Mouse (Mus musculus) forebrain, postnatal 0 days (tissue): ENCODE measurements around the gene Lrrc42. TPM values are rescaled to one million over a fixed set of nuclear protein-coding genes. Genes with fewer than 3 reads are reported as not detected.

Source experiments
- ATAC-seq: fragments of 200-750 bp; cut with Nextera tagmentation; 2 replicates; pipeline ENCODE4 v1.8.0; 2017; ENCODE audit warnings: mild to moderate bottlenecking, moderate library complexity
- DNase-seq: peaks from one replicate; pipeline ENCODE4 v3.0.0-alpha.2; 2015
- H3K27ac ChIP-seq: fragments of 300-500 bp; sonication (generic); 2 replicates; pipeline ENCODE4 v1.5.1; 2014; ENCODE audit warnings: low read depth, mild to moderate bottlenecking, antibody characterized with exemption, low read length, moderate library complexity, mixed read lengths
- H3K27me3 ChIP-seq: fragments of 300-500 bp; sonication (generic); 2 replicates; pipeline ENCODE4 v1.6.1; 2014; ENCODE audit warnings: mild to moderate bottlenecking, low read length, mixed read lengths; ENCODE audit not compliant: insufficient read depth
- H3K36me3 ChIP-seq: fragments of 300-500 bp; sonication (generic); 2 replicates; pipeline ENCODE4 v1.6.1; 2014; ENCODE audit warnings: mild to moderate bottlenecking, moderate library complexity; ENCODE audit not compliant: insufficient read depth
- H3K4me1 ChIP-seq: fragments of 300-500 bp; sonication (generic); 2 replicates; pipeline ENCODE4 v1.6.1; 2014; ENCODE audit warnings: antibody characterized with exemption; ENCODE audit not compliant: insufficient read depth
- H3K4me2 ChIP-seq: fragments of 300-500 bp; sonication (generic); 2 replicates; pipeline ENCODE4 v1.6.1; 2014; ENCODE audit warnings: low read depth, mild to moderate bottlenecking, moderate library complexity
- H3K4me3 ChIP-seq: fragments of 300-500 bp; sonication (generic); 2 replicates; pipeline ENCODE4 v1.5.1; 2014; ENCODE audit warnings: low read depth, low read length, mixed read lengths
- H3K9ac ChIP-seq: fragments of 300-500 bp; sonication (generic); 2 replicates; pipeline ENCODE4 v1.6.1; 2014; ENCODE audit warnings: mild to moderate bottlenecking
- H3K9me3 ChIP-seq: fragments of 300-500 bp; sonication (generic); 2 replicates; pipeline ENCODE4 v1.6.1; 2016; ENCODE audit warnings: low read length
- CTCF ChIP-seq: sonication (generic); IDR thresholded peaks from 2 replicates; pipeline ENCODE4 v1.5.1; 2016; ENCODE audit warnings: antibody characterized with exemption, control low read depth, low read depth
- WGBS: fragments of 180-500 bp; shearing (Covaris S2); extraction: QIAGEN DNeasy Blood & Tissue Kit; methylation state at CpG from one replicate; pipeline ENCODE4 v1.1.7; 2014; 5-methylcytosine and 5-hydroxymethylcytosine counted together
- polyA plus RNA-seq: library from polyadenylated mRNA; unstranded; fragments of >200 nt; fragmentation: Nextera tagmentation; extraction: Ambion mirVana; gene quantifications from 2 replicates; pipeline ENCODE4 v1.2.1, GENCODE M21; 2015
- total RNA-seq: library from RNA; depleted of rRNA; stranded (reverse); fragments of >200 nt; gene quantifications from 2 replicates; pipeline ENCODE4 v1.2.3, GENCODE M21; 2014; rRNA removed

The Lrrc42 gene
- total RNA-seq: 12.4 and 14.7 TPM in 2 replicates
- 27.9 and 36.4 TPM in 2 replicates for polyA plus RNA-seq

DNA sequence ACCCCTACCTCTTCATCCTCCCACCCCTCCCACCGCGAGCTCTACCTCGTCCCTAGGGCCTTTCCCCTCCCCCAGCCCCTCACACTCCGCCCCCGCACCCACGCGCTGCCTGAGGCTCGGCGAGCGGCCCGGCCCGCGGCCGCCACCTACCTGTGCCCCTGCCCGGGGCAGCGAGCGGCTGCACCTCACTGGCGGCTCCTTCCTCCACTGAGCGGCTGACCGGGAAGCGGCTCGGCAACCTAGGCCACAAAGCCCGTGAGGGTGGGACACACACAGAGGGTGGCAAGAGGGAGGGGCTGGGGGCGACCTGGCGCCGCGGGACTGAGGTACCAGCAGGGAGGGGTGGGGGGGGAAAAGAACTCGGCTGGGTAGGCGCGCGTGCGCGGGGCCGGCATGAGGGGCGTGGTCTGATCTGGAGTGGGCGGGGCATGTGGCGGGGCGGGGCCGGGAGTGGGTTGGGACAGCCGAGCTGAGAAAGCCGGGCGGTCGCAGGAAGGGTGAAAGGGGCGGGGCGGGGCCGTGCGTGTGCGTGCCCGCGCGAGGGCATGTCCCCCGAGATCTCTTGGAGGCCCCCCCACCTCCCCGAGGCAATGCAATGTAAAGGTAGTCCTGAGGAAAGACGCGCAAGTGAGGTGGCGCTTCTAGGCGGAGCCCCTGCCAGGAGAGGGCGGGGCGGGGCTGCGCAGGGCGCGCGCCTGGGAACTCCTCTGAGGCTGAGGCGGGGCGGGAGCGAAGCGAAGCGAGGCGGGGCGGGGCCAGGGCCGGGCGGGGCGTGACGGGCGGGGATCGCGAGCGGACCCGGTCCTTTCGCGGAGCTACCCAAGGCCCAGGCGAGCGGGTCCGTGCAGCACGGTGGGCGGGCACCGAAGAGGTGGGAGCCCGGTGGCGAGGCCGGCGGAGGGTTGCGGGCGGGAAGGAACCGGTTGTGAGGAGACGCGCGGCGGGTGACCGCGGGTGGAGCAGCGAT is at the start of gene Lrrc42, which contains the start of gene Hspb11:
Gene Lrrc42, minus strand, starts transcription at position 408 of the 967 bp plus-strand sequence.
Gene Hspb11, plus strand, starts transcription at position 469 of the 967 bp plus-strand sequence.
- 3% methylated on average over 88 of the region's 101 CpGs for WGBS
- Histone ChIP-seq H3K36me3 (no peaks in the 10 kb centered on the region), H3K9ac (peak within 1 kb of the TSS; percentile 86), H3K27me3 (no peaks in the 10 kb centered on the region), H3K27ac (peak within 1 kb of the TSS; percentile 87), H3K9me3 (no peaks in the 10 kb centered on the region), H3K4me2 (peak within 1 kb of the TSS; percentile 65), H3K4me1 (0 out of 2 replicates have a peak, but pooled peaks cover 5% of the 10 kb centered on the region), H3K4me3 (peak within 1 kb of the TSS; percentile 86)
- peak; percentile 96 for ATAC-seq
- peak; percentile 96 for DNase-seq
- peak; percentile 52 for TF ChIP-seq CTCF

GRCm38 (mm10) chr4:107302832-107303231 is 49.5 kb upstream of the Lrrc42 start:
- Histone ChIP-seq H3K27ac (no peak overlapping the region), H3K36me3 (no peaks in the 10 kb centered on the region), H3K9ac (no peak overlapping the region), H3K9me3 (no peaks in the 10 kb centered on the region), H3K4me2 (no peak overlapping the region), H3K4me3 (no peak overlapping the region), H3K4me1 (no peaks in the 10 kb centered on the region), H3K27me3 (no peaks in the 10 kb centered on the region)
- 86% methylated on average over 4 of the region's 4 CpGs for WGBS
- ATAC-seq (no peak), DNase-seq (no peak)
- TF ChIP-seq CTCF: no peak

DNA sequence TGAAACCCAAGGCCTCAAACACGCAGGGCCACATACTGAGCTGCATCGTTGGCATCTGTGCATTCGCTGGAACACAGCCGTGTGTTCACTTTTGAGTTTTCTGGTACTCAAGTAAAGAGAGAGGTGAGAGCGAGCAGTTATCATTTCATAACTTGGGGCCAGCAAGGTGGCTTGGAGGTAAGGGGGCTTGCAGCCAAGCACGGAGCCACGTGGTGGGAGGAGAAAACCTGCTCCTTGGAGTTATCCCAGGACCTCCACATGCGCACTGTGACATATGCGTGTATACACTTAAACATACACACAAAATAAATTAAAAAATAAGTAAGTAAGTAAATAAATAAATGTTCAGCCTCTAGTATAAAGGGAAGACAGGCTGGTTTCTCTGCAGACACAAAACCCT is 48.9 kb upstream of the Lrrc42 start:
- Histone ChIP-seq H3K4me3 (no peak overlapping the region), H3K36me3 (no peaks in the 10 kb centered on the region), H3K4me2 (no peak overlapping the region), H3K4me1 (no peaks in the 10 kb centered on the region), H3K9me3 (no peaks in the 10 kb centered on the region), H3K27me3 (no peaks in the 10 kb centered on the region), H3K27ac (no peak overlapping the region), H3K9ac (no peak overlapping the region)
- 86% methylated on average over 9 of the region's 9 CpGs for WGBS
- no peak for DNase-seq
- no peak for ATAC-seq
- TF ChIP-seq CTCF: no peak

DNA sequence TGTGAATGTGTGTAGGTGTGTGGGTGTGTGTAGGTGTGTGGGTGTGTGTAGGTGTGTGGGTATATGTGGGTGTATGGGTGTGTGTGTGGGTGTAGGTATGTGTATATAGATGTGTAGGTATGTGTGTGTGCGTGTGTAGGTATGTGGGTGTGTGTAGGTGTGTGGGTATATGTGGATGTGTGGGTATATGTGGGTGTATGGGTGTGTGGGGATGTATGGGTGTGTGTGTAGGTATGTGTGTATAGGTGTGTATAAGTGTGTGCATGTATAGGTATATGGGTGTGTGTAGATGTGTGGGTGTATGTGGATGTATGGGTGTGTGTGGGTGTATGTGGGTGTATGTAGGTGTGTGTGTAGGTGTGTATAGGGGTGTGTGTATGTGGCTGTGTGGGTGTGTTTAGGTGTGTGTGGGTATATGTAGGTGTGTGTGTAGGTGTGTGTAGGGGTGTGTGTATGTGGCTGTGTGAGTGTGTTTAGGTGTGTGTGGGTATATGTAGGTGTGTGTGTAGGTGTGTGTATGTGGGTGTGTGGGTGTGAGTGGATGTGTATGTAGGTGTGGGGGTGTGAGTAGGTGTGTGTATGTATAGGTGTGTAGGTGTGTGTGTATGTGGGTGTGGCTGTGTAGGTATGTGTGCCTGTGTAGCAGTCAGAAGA is 47.7 kb upstream of the Lrrc42 start:
- DNase-seq (no peak), ATAC-seq (no peak)
- Histone ChIP-seq H3K4me1 (no peaks in the 10 kb centered on the region), H3K36me3 (no peaks in the 10 kb centered on the region), H3K4me3 (no peak overlapping the region), H3K4me2 (no peak overlapping the region), H3K27me3 (no peaks in the 10 kb centered on the region), H3K27ac (no peak overlapping the region), H3K9me3 (no peaks in the 10 kb centered on the region), H3K9ac (no peak overlapping the region)
- TF ChIP-seq CTCF: no peak
- 98% methylated on average over 1 of the region's 1 CpGs for WGBS

GRCm38 (mm10) chr4:107300371-107300770 is 47.0 kb upstream of the Lrrc42 start:
- ATAC-seq: no peak
- H3K4me2 ChIP-seq: no peak overlapping the region
- no peak for TF ChIP-seq CTCF

GRCm38 (mm10) chr4:107299779-107300340 is 46.5 kb upstream of the Lrrc42 start:
- no peak for TF ChIP-seq CTCF
- Histone ChIP-seq H3K36me3 (no peaks in the 10 kb centered on the region), H3K27ac (no peak overlapping the region), H3K27me3 (no peaks in the 10 kb centered on the region), H3K9ac (no peak overlapping the region), H3K4me3 (no peak overlapping the region), H3K9me3 (no peaks in the 10 kb centered on the region), H3K4me1 (no peaks in the 10 kb centered on the region), H3K4me2 (no peak overlapping the region)
- DNase-seq (no peak), ATAC-seq (no peak)
- 89% methylated on average over 7 of the region's 7 CpGs for WGBS

More at GRCm38 (mm10) chr4:107300371-107300770, 47.0 kb upstream of the Lrrc42 start:
- no peak overlapping the region for H3K27ac ChIP-seq
- no peaks in the 10 kb centered on the region for H3K4me1 ChIP-seq
- DNase-seq: no peak
- H3K27me3 ChIP-seq: no peaks in the 10 kb centered on the region
- H3K9ac ChIP-seq: no peak overlapping the region
- no peak overlapping the region for H3K4me3 ChIP-seq
- no peaks in the 10 kb centered on the region for H3K9me3 ChIP-seq
- WGBS: 84% methylated on average over 4 of the region's 4 CpGs
- no peaks in the 10 kb centered on the region for H3K36me3 ChIP-seq
